Mouse (Mus musculus) adrenal gland, adult 18-20 months (tissue): Measurements from ENCODE around the gene Ing3. TPM values are rescaled to one million over a fixed set of nuclear protein-coding genes. Genes with fewer than 3 reads are reported as not detected.
A peak's percentile ranks its signal among the peaks of the same experiment; 100 is the strongest.

Experiments used
- DNase-seq, 2 experiments: peaks; one replicate each; pipeline ENCODE4 v3.0.0; 2021 to 2022; ENCODE audit warnings: low spot score in 2 of 2
- long read RNA-seq, 2 experiments: library from polyadenylated mRNA; stranded (forward); transcript quantifications; one replicate each; pipeline ENCODE4 v2.0.0; 2021
- total RNA-seq, 2 experiments: library from RNA; stranded (reverse); gene quantifications; 1 replicate in 1 of 2; 2 replicates in 1 of 2; pipeline ENCODE4 v1.2.3; 2021

The Ing3 gene
- total RNA-seq: 10 to 100 TPM; 22.8 to 23.0 TPM
- long read RNA-seq, experiment 1, transcript Ing3-201 (12 exons, 3,800 nt): major isoform, 10 of 15 reads
- long read RNA-seq, experiment 1, partial matches to known transcripts: 4 of 15 reads
- long read RNA-seq, experiment 1, other reads (novel, unspliced or antisense): 1 of 15 reads
- long read RNA-seq, experiment 2, transcript Ing3-201 (12 exons, 3,800 nt): major isoform, 17 of 32 reads
- long read RNA-seq, experiment 2, partial matches to known transcripts: 9 of 32 reads
- long read RNA-seq, experiment 2, other reads (novel, unspliced or antisense): 2 of 32 reads

DNA sequence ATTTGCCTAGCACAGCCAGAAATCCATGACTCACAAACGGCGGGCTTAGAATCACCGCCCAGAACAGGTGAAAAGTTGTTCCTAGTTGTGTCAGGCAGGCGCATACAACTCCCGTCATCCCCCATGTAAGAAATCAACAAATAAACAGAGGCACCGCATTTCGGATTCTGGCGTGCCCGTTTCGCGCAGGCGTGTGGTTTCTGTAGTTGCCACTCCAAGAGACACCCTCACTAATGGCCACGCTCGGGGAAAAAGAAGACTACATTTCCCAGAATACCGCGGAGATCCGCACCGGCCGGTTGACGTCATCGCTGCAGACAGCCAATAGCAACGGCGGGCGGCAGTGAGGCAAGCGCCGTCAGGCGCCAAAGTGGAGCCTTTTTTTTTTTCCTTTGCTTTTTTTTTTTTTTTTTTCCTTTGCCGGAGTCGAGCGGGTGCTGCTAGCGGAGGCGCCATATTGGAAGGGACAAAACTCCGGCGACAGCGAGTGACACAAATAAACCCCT lies at the start of gene Ing3:
Gene Ing3, plus strand, starts transcription at position 346 of the 506 bp plus-strand sequence.
- peak; percentile 89 to 90 for DNase-seq

- DNase-seq: no peak
Observed at GRCm38 (mm10) chr6:21909720-21910119, 39.7 kb upstream of the Ing3 start.

DNA sequence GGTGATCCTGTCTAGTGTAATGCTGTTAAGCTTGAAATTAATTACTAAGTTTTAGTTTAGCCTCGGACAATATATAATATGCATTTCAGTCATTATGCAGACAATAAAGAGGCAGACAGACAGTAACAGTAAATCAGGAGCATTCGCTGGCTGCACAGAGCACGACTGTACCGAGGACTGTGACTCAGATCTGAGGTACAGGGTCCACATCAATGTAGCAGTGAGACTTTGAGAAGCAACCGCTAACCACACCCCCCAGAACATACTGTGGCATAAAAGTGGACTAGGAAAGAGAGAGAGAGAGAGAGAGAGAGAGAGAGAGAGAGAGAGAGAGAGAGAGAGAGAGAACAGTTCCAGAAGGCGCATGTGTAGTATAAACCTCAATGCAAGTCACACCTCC lies 38.6 kb upstream of the Ing3 start:
- DNase-seq: no peak

DNA sequence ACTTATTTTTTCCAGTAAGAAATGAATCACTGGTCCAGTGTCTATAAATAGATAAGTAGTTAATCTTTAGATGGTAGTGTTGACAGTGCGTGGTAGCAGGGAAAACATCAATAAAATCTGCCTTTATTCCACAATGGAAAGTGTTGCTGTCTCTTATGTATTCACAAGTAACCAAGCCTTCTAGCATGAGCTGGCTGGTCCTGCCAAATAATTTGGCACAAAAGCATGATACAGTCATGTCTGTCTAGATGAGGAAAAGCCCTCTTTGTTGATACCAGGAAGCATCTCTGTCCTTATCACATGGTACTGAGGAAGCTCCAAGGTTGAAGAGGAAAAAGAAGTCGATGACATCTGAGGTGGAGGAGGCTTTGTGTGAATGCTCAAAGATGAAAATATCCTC lies 32.8 kb upstream of the Ing3 start:
- no peak for DNase-seq

DNA sequence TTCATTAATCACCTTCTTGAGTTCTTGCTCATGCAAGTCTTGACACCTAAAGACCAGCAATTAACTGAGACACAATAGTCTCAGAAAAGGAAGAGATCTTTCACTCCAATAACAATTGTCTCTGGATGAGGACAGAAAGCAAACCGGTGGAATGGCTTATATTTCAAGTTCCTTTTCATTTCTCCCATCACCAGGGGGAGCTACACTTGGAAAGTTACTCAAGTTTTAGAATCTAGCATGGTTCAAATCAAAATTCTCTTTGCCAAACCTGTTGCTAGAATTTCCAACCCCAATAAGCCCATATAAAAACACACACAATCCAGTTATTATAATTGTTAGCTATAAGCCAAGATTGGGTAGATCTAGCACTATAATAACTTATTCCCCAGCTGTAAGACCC lies 25.2 kb upstream of the Ing3 start:
- no peak for DNase-seq

- DNase-seq: no peak
Observed at GRCm38 (mm10) chr6:21937981-21938635, 11.3 kb upstream of the Ing3 start.

DNA sequence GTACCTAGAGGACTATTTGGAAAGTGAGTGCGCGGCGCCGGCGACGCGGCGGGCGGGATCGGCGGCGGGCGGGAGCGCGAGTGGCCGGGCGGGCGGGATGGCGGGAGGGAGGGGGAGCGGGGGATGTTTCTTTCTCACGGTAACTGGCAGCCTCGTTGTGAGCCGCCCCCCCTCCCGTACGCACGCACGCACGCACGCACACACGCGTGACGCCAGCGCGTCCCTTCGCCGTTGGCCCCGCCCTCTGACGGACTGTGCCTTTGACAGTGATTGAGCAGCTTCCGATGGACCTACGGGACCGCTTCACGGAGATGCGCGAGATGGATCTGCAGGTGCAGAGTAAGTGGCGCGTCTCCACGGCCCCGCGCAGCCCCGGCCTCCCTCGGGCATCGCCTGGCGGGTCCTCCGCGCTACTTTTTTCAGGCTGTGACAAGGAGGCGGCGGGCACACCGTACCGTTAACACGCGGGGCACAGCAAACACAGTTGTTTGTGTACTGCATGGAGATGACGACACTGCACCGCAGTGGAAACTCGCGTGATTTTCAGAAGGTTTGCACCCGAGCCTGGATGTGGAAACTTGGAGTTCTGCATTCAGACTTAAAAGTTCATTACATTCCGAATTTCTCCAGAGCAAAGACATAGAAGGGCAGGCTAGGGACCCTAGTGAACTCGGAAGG lies 539 bp downstream of the Ing3 start:
- DNase-seq: peak; percentile 96 to 97

DNA sequence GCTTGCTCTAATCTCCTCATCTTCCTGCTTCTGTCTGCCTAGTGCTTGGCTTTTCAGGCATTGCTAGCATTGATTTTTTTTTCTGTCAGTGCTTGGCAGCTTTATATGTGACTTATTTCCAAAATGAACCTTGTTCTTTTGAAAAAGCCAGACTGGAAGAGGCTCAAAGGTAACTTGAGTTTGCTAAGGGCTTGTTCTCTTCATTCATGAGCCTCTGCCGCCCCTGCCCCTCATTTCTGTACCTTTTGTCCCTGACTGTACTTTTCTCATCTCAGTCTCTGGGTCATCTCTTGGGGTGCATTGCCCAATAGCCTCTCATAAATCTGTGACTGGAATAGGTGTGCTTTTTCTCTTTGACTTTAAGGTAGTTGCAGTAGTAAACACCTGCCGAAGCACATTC lies 1.3 kb downstream of the Ing3 start:
- no peak for DNase-seq

GRCm38 (mm10) chr6:21955468-21955867 lies 6.1 kb downstream of the Ing3 start:
- no peak for DNase-seq

DNA sequence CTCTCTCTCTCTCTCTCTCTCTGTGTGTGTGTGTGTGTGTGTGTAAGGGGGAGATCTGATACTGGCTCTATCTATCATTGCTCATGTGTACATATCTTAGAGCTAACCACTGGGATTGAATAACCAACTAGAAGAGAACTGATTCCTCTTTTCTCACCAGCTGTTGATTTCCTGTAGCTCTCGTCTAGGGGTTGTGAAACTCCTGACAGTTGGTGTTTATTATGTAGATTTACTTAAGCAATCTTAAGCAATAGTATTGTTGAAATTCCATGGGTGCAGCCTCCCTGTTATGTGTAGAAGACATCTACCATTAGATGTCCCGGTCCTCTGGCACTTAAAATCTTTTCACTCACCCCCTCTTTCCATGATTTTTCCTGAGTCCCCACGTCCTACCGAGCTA lies 9.6 kb downstream of the Ing3 start:
- DNase-seq: no peak

GRCm38 (mm10) chr6:21959909-21960308 lies 10.5 kb downstream of the Ing3 start:
- DNase-seq: no peak

DNA sequence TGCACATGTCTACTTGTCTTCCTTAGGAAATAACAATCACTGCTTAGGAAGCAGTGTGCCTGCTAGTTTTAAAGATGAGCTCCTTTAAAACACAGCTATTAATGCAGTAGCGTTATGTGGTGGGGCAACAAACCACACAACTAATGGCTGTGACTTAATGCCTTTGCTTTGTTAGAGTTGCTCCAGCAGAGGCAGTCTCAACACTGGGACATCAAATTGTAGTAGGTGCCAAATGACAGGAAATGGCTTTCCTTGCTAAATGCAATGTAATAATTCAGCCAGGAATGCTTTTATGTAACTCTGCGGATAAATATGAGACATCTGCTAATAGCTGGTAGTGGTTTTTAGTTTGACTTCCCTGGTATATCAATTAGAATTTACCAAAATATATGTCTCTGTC lies 28.2 kb downstream of the Ing3 start:
- no peak for DNase-seq

- no peak for DNase-seq
Observed at GRCm38 (mm10) chr6:21981114-21981513, 31.7 kb downstream of the Ing3 start.

DNA sequence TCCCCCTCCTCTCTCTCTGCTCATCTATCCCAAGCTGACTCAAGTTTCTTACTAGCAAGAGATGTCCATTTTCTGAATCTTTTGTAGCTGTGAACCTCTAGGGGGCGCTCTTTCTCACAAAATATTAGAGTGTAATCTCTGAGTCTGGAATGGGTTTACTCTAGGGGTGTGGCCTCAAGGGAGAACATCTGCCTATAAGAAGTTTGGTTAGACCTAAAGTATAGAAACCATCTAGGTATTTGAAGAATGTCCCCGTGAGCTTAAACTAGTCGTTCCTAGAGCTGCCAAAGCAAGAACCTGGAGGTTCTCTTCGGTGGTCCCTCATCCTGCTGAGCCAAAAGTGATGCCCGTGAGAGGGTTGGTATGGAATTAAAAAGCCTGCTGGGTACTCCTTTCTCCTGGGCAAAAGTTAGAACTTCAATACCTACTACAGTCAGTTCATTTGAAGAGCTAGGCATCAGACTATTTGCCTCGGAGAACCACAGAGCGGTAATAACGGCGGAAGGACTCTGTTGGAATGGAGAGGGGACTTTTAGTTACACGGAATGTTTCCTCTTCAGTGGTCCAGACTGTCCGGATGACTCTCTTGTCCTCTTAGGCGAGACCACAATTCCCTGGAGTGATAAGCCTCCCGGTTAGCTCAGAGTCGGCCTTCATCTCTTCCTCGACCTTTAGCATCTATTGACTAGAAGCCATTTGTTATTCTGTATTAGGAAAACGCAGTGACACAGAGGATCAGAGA lies 35.8 kb downstream of the Ing3 start:
- DNase-seq: peak; percentile 40 to 67

DNA sequence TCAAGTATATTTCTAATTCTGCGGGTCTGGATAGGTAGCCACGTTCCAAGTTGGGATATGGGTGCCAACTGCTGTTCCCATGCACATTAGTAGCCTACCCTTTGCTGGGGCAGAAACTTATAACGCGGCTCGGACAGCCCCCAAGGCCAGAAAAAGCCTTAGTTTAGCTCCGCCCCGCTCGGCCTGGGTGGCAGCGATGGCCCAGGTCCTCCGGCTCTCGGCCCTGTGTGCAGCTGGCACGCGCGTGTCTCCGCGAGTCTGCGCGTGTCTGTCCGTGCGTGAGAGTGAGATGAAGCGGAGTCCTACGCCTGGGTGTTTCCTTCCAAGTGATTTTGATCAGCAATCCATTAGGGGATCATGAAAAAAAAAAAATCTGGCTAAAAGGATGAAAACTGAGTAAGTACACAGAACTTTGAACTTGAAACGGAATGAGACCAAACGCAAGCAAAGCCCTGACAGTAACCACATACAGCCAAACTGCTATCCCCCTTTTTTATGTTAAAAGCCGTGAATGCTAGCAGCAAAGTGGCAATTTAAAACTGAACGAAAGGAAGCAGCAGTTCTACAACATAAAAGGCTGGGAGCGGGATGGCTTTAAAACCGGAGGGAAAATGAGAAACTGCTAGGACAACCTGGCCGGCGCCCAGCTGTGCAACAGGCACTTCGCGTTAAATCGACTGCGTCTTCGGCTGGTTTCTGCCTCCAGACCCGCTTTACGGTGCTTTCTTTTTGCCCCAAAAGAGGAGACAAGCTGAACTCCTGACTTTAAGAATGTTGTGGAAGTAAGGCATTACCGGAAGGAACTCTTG lies 36.6 kb downstream of the Ing3 start, which contains the start of gene Cped1:
Gene Cped1, plus strand, starts transcription at position 185 of the 809 bp plus-strand sequence.
- peak; percentile 78 to 85 for DNase-seq

GRCm38 (mm10) chr6:21986660-21987331 lies 37.4 kb downstream of the Ing3 start:
- DNase-seq: peak; percentile 53 to 57

- no peak for DNase-seq
Observed at GRCm38 (mm10) chr6:21987554-21987953, 38.2 kb downstream of the Ing3 start.

DNA sequence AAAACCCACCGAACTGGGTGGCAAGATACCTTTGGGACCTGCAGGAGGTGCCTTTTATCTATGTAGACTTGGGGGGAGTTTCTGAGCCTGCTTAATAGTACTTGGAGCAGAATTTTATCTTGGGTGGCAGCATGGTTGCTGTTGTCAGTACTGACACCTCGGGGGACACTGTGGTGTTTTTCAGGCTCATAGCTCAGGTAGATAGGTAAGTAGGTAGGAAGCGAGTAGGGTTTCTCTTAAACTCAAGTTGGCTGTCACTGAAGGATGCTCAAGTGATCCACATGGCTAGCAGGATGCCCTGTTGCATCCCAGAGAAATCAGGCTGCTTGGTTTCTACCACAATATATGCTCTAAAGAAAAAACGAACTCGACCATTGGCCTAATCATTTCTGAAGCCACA lies 38.9 kb downstream of the Ing3 start:
- no peak for DNase-seq

DNA sequence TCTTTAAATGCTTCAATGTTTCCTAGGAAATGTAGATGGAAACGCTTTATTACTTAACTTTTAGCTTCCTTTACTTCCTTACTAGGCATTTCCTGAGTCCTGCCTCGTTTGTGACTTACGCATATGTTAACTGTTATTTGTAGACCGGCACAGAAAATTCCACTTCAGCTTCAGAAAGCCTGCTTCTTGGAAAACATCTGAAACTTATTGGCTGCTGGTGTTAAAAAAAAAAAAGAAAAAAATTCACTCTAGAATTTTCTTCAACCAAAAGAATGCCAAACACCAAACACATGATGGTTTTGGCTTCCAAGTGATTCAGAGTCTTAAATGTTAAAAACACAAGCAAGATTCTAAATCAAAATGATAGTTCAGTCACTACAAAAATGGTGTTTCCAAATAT lies 39.7 kb downstream of the Ing3 start:
- no peak for DNase-seq
